Mouse (Mus musculus): ENCODE data around the gene St3gal4. TPM values are rescaled to one million over a fixed set of nuclear protein-coding genes. Genes with fewer than 3 reads are reported as not detected.

The St3gal4 gene
- polyA plus RNA-seq, 2 experiments = 14.5 to 35.6 TPM

- Histone ChIP-seq H3K27me3 (ENCODE audit: control insufficient read depth, insufficient read depth, low read length) (no peaks in the 10 kb centered on the region), H3K4me2 (replicated peaks; ENCODE audit: low read depth, low read length, severe bottlenecking) (no peak overlapping the region), H3K36me3 (ENCODE audit: control insufficient read depth, insufficient read depth, low read length) (no peaks in the 10 kb centered on the region), H3K4me1 (ENCODE audit: control insufficient read depth, insufficient read depth, low read length) (no peaks in the 10 kb centered on the region), H3K9ac (ENCODE audit: low read depth, low read length, severe bottlenecking) (no peak overlapping the region), H3K9me3 (ENCODE audit: control insufficient read depth, low read length) (no peaks in the 10 kb centered on the region), H3K27ac (replicated peaks; ENCODE audit: low read depth, low read length) (no peak overlapping the region), H3K4me3 (replicated peaks; ENCODE audit: low read length) (no peak overlapping the region)
- DNase-seq (ENCODE audit: low spot score) (no peak), ATAC-seq (ENCODE audit: low FRiP score, low read depth) (no peak)
- WGBS = 87% methylated on average over 4 of the region's 4 CpGs
- TF ChIP-seq POLR2A (IDR thresholded peaks at IDR 0.05; ENCODE audit: borderline replicate concordance, extremely low read depth, insufficient read depth, insufficient read length) = no peak
Observed at GRCm38 (mm10) chr9:35098762-35099161, 20.3 kb downstream of the St3gal4 start.

- no peak for DNase-seq (ENCODE audit: low spot score)
- Histone ChIP-seq H3K9ac (ENCODE audit: low read depth, low read length, severe bottlenecking) (no peak overlapping the region), H3K9me3 (ENCODE audit: control insufficient read depth, low read length) (no peaks in the 10 kb centered on the region), H3K4me3 (replicated peaks; ENCODE audit: low read length) (no peak overlapping the region), H3K4me2 (replicated peaks; ENCODE audit: low read depth, low read length, severe bottlenecking) (no peak overlapping the region), H3K27ac (replicated peaks; ENCODE audit: low read depth, low read length) (no peak overlapping the region), H3K4me1 (ENCODE audit: control insufficient read depth, insufficient read depth, low read length) (no peaks in the 10 kb centered on the region), H3K27me3 (ENCODE audit: control insufficient read depth, insufficient read depth, low read length) (no peaks in the 10 kb centered on the region), H3K36me3 (ENCODE audit: control insufficient read depth, insufficient read depth, low read length) (no peaks in the 10 kb centered on the region)
- ATAC-seq (ENCODE audit: low FRiP score, low read depth) = no peak
- WGBS = 88% methylated on average over 4 of the region's 4 CpGs
- no peak for TF ChIP-seq POLR2A (IDR thresholded peaks at IDR 0.05; ENCODE audit: borderline replicate concordance, extremely low read depth, insufficient read depth, insufficient read length)
Observed at GRCm38 (mm10) chr9:35097901-35098300, 21.2 kb downstream of the St3gal4 start.

DNA sequence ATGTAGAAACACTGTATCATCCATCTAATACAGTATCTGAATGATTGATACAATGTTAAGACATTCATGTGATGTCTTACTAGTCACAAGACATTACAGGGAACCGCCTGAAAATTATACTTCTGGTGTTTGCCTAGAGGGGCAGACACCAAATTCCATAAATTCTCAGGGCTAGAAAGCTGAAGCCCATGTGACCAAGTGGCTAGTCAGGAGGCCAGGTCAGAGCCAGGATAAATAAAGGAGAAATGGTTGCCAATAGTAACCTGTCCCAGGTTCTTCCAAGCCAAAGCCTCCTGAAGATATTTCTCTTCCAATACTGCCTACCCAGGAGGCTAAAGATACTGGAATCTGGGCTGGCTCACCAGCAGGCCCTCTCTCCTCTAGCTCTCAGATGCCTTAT lies 23.3 kb downstream of the St3gal4 start:
- 81% methylated on average over 1 of the region's 1 CpGs for WGBS
- no peak for DNase-seq (ENCODE audit: low spot score)
- H3K4me1 ChIP-seq (ENCODE audit: control insufficient read depth, insufficient read depth, low read length) = no peaks in the 10 kb centered on the region
- no peaks in the 10 kb centered on the region for H3K9me3 ChIP-seq (ENCODE audit: control insufficient read depth, low read length)
- H3K27me3 ChIP-seq (ENCODE audit: control insufficient read depth, insufficient read depth, low read length) = no peaks in the 10 kb centered on the region
- H3K27ac ChIP-seq (replicated peaks; ENCODE audit: low read depth, low read length) = no peak overlapping the region
- no peak for TF ChIP-seq POLR2A (IDR thresholded peaks at IDR 0.05; ENCODE audit: borderline replicate concordance, extremely low read depth, insufficient read depth, insufficient read length)
- H3K36me3 ChIP-seq (ENCODE audit: control insufficient read depth, insufficient read depth, low read length) = no peaks in the 10 kb centered on the region
- H3K9ac ChIP-seq (ENCODE audit: low read depth, low read length, severe bottlenecking) = no peak overlapping the region
- ATAC-seq (ENCODE audit: low FRiP score, low read depth) = no peak
- no peak overlapping the region for H3K4me2 ChIP-seq (replicated peaks; ENCODE audit: low read depth, low read length, severe bottlenecking)
- no peak overlapping the region for H3K4me3 ChIP-seq (replicated peaks; ENCODE audit: low read length)

DNA sequence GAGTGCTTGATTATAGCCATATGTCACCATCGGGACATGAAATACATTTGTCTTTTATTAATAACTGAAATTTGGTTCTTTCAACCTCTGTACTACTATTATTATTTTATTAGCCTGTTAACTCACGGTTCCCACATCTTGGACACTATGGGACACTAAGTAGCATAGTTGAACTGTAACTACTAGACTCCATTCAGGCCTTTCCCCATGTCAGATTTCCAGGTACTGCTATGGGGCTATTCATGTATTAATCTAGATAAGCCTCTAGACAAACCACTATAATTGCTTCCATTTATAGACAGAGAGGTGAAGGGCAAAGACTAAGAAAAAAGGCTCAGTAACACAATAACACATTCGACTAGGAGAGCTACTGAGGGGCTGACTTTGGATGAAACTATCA lies 25.7 kb downstream of the St3gal4 start:
- no peak for TF ChIP-seq POLR2A (IDR thresholded peaks at IDR 0.05; ENCODE audit: borderline replicate concordance, extremely low read depth, insufficient read depth, insufficient read length)
- Histone ChIP-seq H3K4me2 (replicated peaks; ENCODE audit: low read depth, low read length, severe bottlenecking) (no peak overlapping the region), H3K36me3 (ENCODE audit: control insufficient read depth, insufficient read depth, low read length) (no peaks in the 10 kb centered on the region), H3K9me3 (ENCODE audit: control insufficient read depth, low read length) (no peaks in the 10 kb centered on the region), H3K4me3 (replicated peaks; ENCODE audit: low read length) (no peak overlapping the region), H3K9ac (ENCODE audit: low read depth, low read length, severe bottlenecking) (no peak overlapping the region), H3K4me1 (ENCODE audit: control insufficient read depth, insufficient read depth, low read length) (no peaks in the 10 kb centered on the region), H3K27ac (replicated peaks; ENCODE audit: low read depth, low read length) (no peak overlapping the region), H3K27me3 (ENCODE audit: control insufficient read depth, insufficient read depth, low read length) (no peaks in the 10 kb centered on the region)
- ATAC-seq (ENCODE audit: low FRiP score, low read depth) (no peak), DNase-seq (ENCODE audit: low spot score) (no peak)
- 74% methylated on average over 3 of the region's 3 CpGs for WGBS

DNA sequence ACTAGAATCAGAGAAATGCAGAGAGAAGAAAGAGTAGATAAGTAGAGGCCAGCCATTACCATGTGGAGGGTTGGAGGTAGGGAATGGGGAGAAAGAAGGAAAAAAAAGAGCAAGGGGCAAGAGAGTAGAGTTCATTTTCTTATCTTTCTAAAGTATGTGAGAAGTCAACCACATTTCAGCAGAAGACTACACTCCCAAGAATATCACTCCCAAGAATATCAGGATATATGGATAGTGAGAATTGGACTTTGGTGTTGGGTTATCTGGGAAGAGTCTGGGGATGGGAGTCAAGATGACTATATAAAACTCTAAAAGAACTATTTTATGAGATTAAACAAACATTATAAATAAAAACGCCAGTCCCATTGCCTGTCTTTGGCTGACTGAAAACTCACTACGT lies 26.2 kb downstream of the St3gal4 start:
- H3K9me3 ChIP-seq (ENCODE audit: control insufficient read depth, low read length) = no peaks in the 10 kb centered on the region
- DNase-seq (ENCODE audit: low spot score) = no peak
- TF ChIP-seq POLR2A (IDR thresholded peaks at IDR 0.05; ENCODE audit: borderline replicate concordance, extremely low read depth, insufficient read depth, insufficient read length) = no peak
- no peak for ATAC-seq (ENCODE audit: low FRiP score, low read depth)
- no peaks in the 10 kb centered on the region for H3K36me3 ChIP-seq (ENCODE audit: control insufficient read depth, insufficient read depth, low read length)
- WGBS = 87% methylated on average over 2 of the region's 2 CpGs
- H3K27me3 ChIP-seq (ENCODE audit: control insufficient read depth, insufficient read depth, low read length) = no peaks in the 10 kb centered on the region
- no peaks in the 10 kb centered on the region for H3K4me1 ChIP-seq (ENCODE audit: control insufficient read depth, insufficient read depth, low read length)
- H3K4me2 ChIP-seq (replicated peaks; ENCODE audit: low read depth, low read length, severe bottlenecking) = no peak overlapping the region
- H3K4me3 ChIP-seq (replicated peaks; ENCODE audit: low read length) = no peak overlapping the region
- H3K9ac ChIP-seq (ENCODE audit: low read depth, low read length, severe bottlenecking) = no peak overlapping the region
- H3K27ac ChIP-seq (replicated peaks; ENCODE audit: low read depth, low read length) = no peak overlapping the region

GRCm38 (mm10) chr9:35061446-35061845 lies 57.6 kb downstream of the St3gal4 start:
- DNase-seq (ENCODE audit: low spot score) (no peak), ATAC-seq (ENCODE audit: low FRiP score, low read depth) (no peak)
- Histone ChIP-seq H3K36me3 (ENCODE audit: control insufficient read depth, insufficient read depth, low read length) (no peaks in the 10 kb centered on the region), H3K9ac (ENCODE audit: low read depth, low read length, severe bottlenecking) (no peak overlapping the region), H3K27ac (replicated peaks; ENCODE audit: low read depth, low read length) (no peak overlapping the region), H3K27me3 (ENCODE audit: control insufficient read depth, insufficient read depth, low read length) (no peaks in the 10 kb centered on the region), H3K4me1 (ENCODE audit: control insufficient read depth, insufficient read depth, low read length) (peaks cover 4% of the 10 kb centered on the region; the same call in 1 of the 2 replicates), H3K4me3 (replicated peaks; ENCODE audit: low read length) (no peak overlapping the region), H3K4me2 (replicated peaks; ENCODE audit: low read depth, low read length, severe bottlenecking) (no peak overlapping the region), H3K9me3 (ENCODE audit: control insufficient read depth, low read length) (no peaks in the 10 kb centered on the region)
- TF ChIP-seq POLR2A (IDR thresholded peaks at IDR 0.05; ENCODE audit: borderline replicate concordance, extremely low read depth, insufficient read depth, insufficient read length) = no peak
- 84% methylated on average over 2 of the region's 2 CpGs for WGBS
